Mouse (Mus musculus) CH12.LX (cell line): ENCODE measurements at regions not wholly inside any gene's neighbourhood (a gene's known extent, or its start where the extent isn't known, plus 50 kb on each side); places are given as distances from the start of the nearest gene placed in this dataset.

Experiments used
- DNase-seq: peaks from one replicate; pipeline ENCODE4 v3.0.0-alpha.2; 2013; ENCODE audit errors: extremely low read depth
- H3K27ac ChIP-seq: 2 replicates; pipeline ENCODE4 v1.5.1; 2012; ENCODE audit warnings: low read depth, mild to moderate bottlenecking, control low read depth, moderate library complexity; ENCODE audit not compliant: insufficient read depth
- H3K27me3 ChIP-seq: replicated peaks from 2 replicates; pipeline ENCODE3; 2012; ENCODE audit warnings: inconsistent platforms
- H3K36me3 ChIP-seq, 2 experiments: replicated peaks in 1 of 2; 2 replicates each; pipeline versions ENCODE3 to v1.6.1; 2012; ENCODE audit warnings: inconsistent platforms in 1 of 2, low read length in 1 of 2, mild to moderate bottlenecking in 1 of 2, mixed read lengths in 1 of 2, moderate library complexity in 1 of 2; ENCODE audit not compliant: control insufficient read depth in 1 of 2, insufficient read depth in 1 of 2
- H3K4me1 ChIP-seq, 2 experiments: 2 replicates each; pipeline ENCODE4 v1.6.1; 2012; ENCODE audit warnings: inconsistent platforms in 1 of 2, moderate library complexity in 1 of 2; ENCODE audit not compliant: insufficient read depth in 2 of 2, control insufficient read depth in 1 of 2
- H3K4me2 ChIP-seq: 2 replicates; pipeline ENCODE4 v1.6.1; 2012; ENCODE audit warnings: low read depth, mild to moderate bottlenecking, control low read depth; ENCODE audit not compliant: poor library complexity, insufficient read depth, severe bottlenecking
- H3K4me3 ChIP-seq, 3 experiments: fragments of 150-350 bp in 1 of 3; sonication (generic) in 1 of 3; replicated peaks in 1 of 3; 2 replicates each; pipeline versions ENCODE3 to v1.5.1; 2011 to 2012; ENCODE audit warnings: low read depth in 2 of 3, low read length in 2 of 3, mild to moderate bottlenecking in 2 of 3, moderate library complexity in 2 of 3, control low read depth in 1 of 3, improper control_type of control experiment in 1 of 3, inconsistent platforms in 1 of 3, mixed read lengths in 1 of 3; ENCODE audit not compliant: poor library complexity in 1 of 3
- H3K79me2 ChIP-seq: replicated peaks from 2 replicates; pipeline ENCODE4 v1.6.1; 2012; ENCODE audit warnings: mild to moderate bottlenecking, moderate library complexity; ENCODE audit not compliant: control insufficient read depth, poor library complexity, insufficient read depth, severe bottlenecking; ENCODE audit errors: extremely low read depth
- H3K9ac ChIP-seq: 2 replicates; pipeline ENCODE4 v1.6.1; 2012; ENCODE audit warnings: low read depth, mild to moderate bottlenecking, control low read depth, moderate library complexity; ENCODE audit not compliant: insufficient read depth
- H3K9me3 ChIP-seq: replicated peaks from 2 replicates; pipeline ENCODE3; 2012; ENCODE audit warnings: low read length, inconsistent platforms, mixed read lengths
- CHD1 ChIP-seq: IDR thresholded peaks from 2 replicates; pipeline ENCODE4 v1.6.1; 2012; ENCODE audit warnings: low read depth, low read length, improper control_type of control experiment, inconsistent platforms
- CHD2 ChIP-seq: IDR thresholded peaks from 2 replicates; pipeline ENCODE4 v1.6.1; 2011; ENCODE audit warnings: low read length, improper control_type of control experiment
- CTCF ChIP-seq, 2 experiments: IDR thresholded peaks in 1 of 2; conservative IDR thresholded peaks in 1 of 2; 2 replicates each; pipeline ENCODE4 v1.5.1; 2011 to 2012; ENCODE audit warnings: low read depth in 2 of 2, low read length in 2 of 2, improper control_type of control experiment in 1 of 2, inconsistent platforms in 1 of 2, mild to moderate bottlenecking in 1 of 2, moderate library complexity in 1 of 2
- ELF1 ChIP-seq: IDR thresholded peaks from 2 replicates; pipeline ENCODE4 v1.6.1; 2014; ENCODE audit warnings: low read depth, mild to moderate bottlenecking, inconsistent platforms, low read length, improper control_type of control experiment
- ETS1 ChIP-seq: conservative IDR thresholded peaks from 2 replicates; pipeline ENCODE4 v1.6.1; 2012; ENCODE audit warnings: low read depth, mild to moderate bottlenecking, inconsistent platforms, low read length, improper control_type of control experiment, moderate library complexity
- GABPA ChIP-seq: IDR thresholded peaks from 2 replicates; pipeline ENCODE4 v1.6.1; 2012; ENCODE audit warnings: low read depth, low read length, improper control_type of control experiment, inconsistent platforms; ENCODE audit not compliant: insufficient replicate concordance
- IRF4 ChIP-seq: IDR thresholded peaks from 2 replicates; pipeline ENCODE4 v1.6.1; 2014; ENCODE audit warnings: low read depth, mild to moderate bottlenecking, inconsistent platforms, low read length, improper control_type of control experiment
- JUN ChIP-seq: IDR thresholded peaks from 2 replicates; pipeline ENCODE4 v1.6.1; 2011; ENCODE audit warnings: low read depth, mild to moderate bottlenecking, low read length, improper control_type of control experiment, moderate library complexity; ENCODE audit not compliant: insufficient read depth
- JUND ChIP-seq: conservative IDR thresholded peaks from 2 replicates; pipeline ENCODE4 v1.6.1; 2011; ENCODE audit warnings: low read depth, low read length, improper control_type of control experiment
- MAFK ChIP-seq: IDR thresholded peaks from 2 replicates; pipeline ENCODE4 v1.6.1; 2011; ENCODE audit warnings: low read length, improper control_type of control experiment; ENCODE audit not compliant: insufficient replicate concordance
- MAZ ChIP-seq: IDR thresholded peaks from 2 replicates; pipeline ENCODE4 v1.6.1; 2012; ENCODE audit warnings: low read depth, mild to moderate bottlenecking, inconsistent platforms, low read length, improper control_type of control experiment, moderate library complexity
- MYC ChIP-seq: IDR thresholded peaks from 2 replicates; pipeline ENCODE4 v1.6.1; 2011; ENCODE audit warnings: low read depth, mild to moderate bottlenecking, improper control_type of control experiment, low read length
- NELFE ChIP-seq: IDR thresholded peaks from 2 replicates; pipeline ENCODE4 v1.6.1; 2011; ENCODE audit warnings: low read depth, low read length, improper control_type of control experiment
- PAX5 ChIP-seq: IDR thresholded peaks from 2 replicates; pipeline ENCODE4 v1.6.1; 2012; ENCODE audit warnings: low read length, inconsistent platforms, mixed read lengths
- POLR2AphosphoS2 ChIP-seq: IDR thresholded peaks from 2 replicates; pipeline ENCODE4 v1.6.1; 2011; ENCODE audit warnings: low read depth, low read length, improper control_type of control experiment
- RAD21 ChIP-seq: IDR thresholded peaks from 2 replicates; pipeline ENCODE4 v1.6.1; 2011; ENCODE audit warnings: low read depth, mild to moderate bottlenecking, low read length, improper control_type of control experiment, moderate library complexity
- RCOR1 ChIP-seq: conservative IDR thresholded peaks from 2 replicates; pipeline ENCODE4 v1.6.1; 2012; ENCODE audit warnings: low read depth, mild to moderate bottlenecking, inconsistent platforms, low read length, improper control_type of control experiment
- SIN3A ChIP-seq: IDR thresholded peaks from 2 replicates; pipeline ENCODE4 v1.6.1; 2012; ENCODE audit warnings: low read length, improper control_type of control experiment, inconsistent platforms
- SMC3 ChIP-seq: IDR thresholded peaks from 2 replicates; pipeline ENCODE4 v1.6.1; 2011; ENCODE audit warnings: low read depth, low read length, improper control_type of control experiment
- TBP ChIP-seq: conservative IDR thresholded peaks from 2 replicates; pipeline ENCODE4 v1.6.1; 2011; ENCODE audit warnings: low read depth, low read length, improper control_type of control experiment
- UBTF ChIP-seq: IDR thresholded peaks from 2 replicates; pipeline ENCODE4 v1.6.1; 2012; ENCODE audit warnings: low read depth, mild to moderate bottlenecking, inconsistent platforms, low read length, improper control_type of control experiment, moderate library complexity
- ZC3H11A ChIP-seq: IDR thresholded peaks from 2 replicates; pipeline ENCODE4 v1.6.1; 2012; ENCODE audit warnings: low read depth, mild to moderate bottlenecking, inconsistent platforms, low read length, improper control_type of control experiment
- ZMIZ1 ChIP-seq: IDR thresholded peaks from 2 replicates; pipeline ENCODE4 v1.6.1; 2012; ENCODE audit warnings: low read depth, mild to moderate bottlenecking, inconsistent platforms, low read length, improper control_type of control experiment
- dilution Hi-C: fragments of 300-500 bp; cut with MboI; formaldehyde crosslinking; loops from 2 replicates; pipeline ENCODE4 v1.14.3; 2020; ENCODE audit warnings: low sequenced_read_pairs; ENCODE audit not compliant: extremely low pct_unique_long_range_greater_than_20kb, extremely low pct_ligation_motif_present
- in situ Hi-C: fragments of 300-500 bp; cut with MboI; formaldehyde crosslinking; loops from 3 replicates; pipeline ENCODE4 v1.14.3; 2019; ENCODE audit warnings: low sequenced_read_pairs, low pct_ligation_motif_present, low pct_unique_long_range_greater_than_20kb, mixed read lengths

GRCm38 (mm10) chr14:102016572-102016971 lies 286.8 kb downstream of the Lmo7 start:
- H3K79me2 ChIP-seq = no peaks in the 10 kb centered on the region
- H3K4me1 ChIP-seq = no peaks in the 10 kb centered on the region
- no peaks in the 10 kb centered on the region for H3K9me3 ChIP-seq
- H3K9ac ChIP-seq = no peak overlapping the region
- DNase-seq = no peak
- no peaks in the 10 kb centered on the region for H3K36me3 ChIP-seq
- dilution Hi-C loops (no loop called here), in situ Hi-C loops (no loop called here)
- H3K4me2 ChIP-seq = no peak overlapping the region
- no peak overlapping the region for H3K27ac ChIP-seq
- H3K4me3 ChIP-seq = no peak overlapping the region
- H3K27me3 ChIP-seq = no peaks in the 10 kb centered on the region
- TF ChIP-seq PAX5 (no peak), ETS1 (no peak)

DNA sequence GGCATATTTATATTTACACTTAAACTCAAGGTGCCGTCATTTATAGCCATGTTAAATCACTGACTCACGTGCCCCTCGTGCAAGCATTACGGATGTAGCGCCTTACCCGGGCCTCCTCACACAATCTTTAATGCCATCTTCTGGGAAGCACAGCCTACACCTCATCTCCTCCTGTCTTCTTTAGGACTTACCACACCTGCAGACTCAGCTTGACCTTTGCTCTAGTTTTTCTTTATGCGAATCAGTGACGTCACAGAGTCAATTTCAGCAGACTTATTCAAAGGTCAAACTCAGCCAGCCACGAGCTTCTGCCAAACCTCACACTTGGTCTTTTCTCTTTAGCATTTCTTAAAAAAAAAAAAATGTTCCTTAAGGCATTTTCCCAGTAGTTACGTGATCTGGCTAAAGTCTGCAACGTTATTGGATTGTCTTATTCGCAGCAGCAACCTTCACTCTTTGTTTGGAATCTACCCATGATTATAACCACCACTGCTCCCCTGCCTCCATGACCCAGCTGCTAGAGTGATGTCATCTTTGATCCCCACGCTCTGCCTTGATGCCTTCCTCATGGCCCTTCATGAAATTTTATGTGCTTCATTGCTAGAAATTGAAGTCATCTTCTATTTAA lies 285.3 kb downstream of the Lmo7 start:
- no peaks in the 10 kb centered on the region for H3K4me1 ChIP-seq
- H3K9me3 ChIP-seq = no peaks in the 10 kb centered on the region
- H3K27me3 ChIP-seq = no peaks in the 10 kb centered on the region
- dilution Hi-C loops = no loop called here
- no peaks in the 10 kb centered on the region for H3K36me3 ChIP-seq
- no peak for TF ChIP-seq ZC3H11A
- no peak for TF ChIP-seq IRF4
- TF ChIP-seq RCOR1 = no peak
- no peak for TF ChIP-seq TBP
- TF ChIP-seq CTCF (conservative IDR thresholded peaks at IDR 0.05 in 1 of 2, IDR thresholded peaks at IDR 0.05 in 1 of 2; ENCODE audit: low read depth in 2 of 2, low read length in 2 of 2) = no peak
- TF ChIP-seq MAFK = no peak
- no peak for TF ChIP-seq GABPA
- TF ChIP-seq CHD1 = no peak
- no peak for TF ChIP-seq NELFE
- TF ChIP-seq, all 38 proteins: peak for 0
- in situ Hi-C loops = no loop called here
- no peak overlapping the region for H3K9ac ChIP-seq
- no peak overlapping the region for H3K4me2 ChIP-seq
- no peak for DNase-seq
- H3K79me2 ChIP-seq = no peaks in the 10 kb centered on the region
- H3K27ac ChIP-seq = no peak overlapping the region
- H3K4me3 ChIP-seq = no peak overlapping the region

DNA sequence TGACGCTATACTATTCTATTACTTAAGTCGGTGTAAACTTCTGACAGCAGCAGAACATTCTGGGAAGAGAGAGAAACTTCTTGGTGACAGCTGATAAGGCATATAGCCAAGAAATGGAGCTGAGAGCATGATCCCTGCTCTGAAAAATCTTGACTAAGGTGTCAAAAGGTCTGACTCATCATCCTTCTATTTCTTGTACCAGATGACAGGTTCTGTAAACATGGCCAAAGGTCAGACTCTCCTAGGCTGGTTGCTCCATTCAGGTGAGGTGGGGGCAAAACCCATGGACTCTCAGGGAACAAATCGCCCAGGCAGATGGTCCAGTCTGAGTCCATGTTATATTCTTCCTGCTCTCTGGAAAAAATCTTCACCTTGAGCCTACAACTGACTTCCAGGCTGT lies 283.5 kb downstream of the Lmo7 start:
- DNase-seq = no peak
- dilution Hi-C loops = no loop called here
- no peak overlapping the region for H3K4me2 ChIP-seq

More for the DNA sequence above, 283.5 kb downstream of the Lmo7 start:
- H3K27me3 ChIP-seq = no peaks in the 10 kb centered on the region
- H3K4me3 ChIP-seq = no peak overlapping the region
- no peak overlapping the region for H3K9ac ChIP-seq
- in situ Hi-C loops = no loop called here
- no peaks in the 10 kb centered on the region for H3K4me1 ChIP-seq
- no peaks in the 10 kb centered on the region for H3K36me3 ChIP-seq
- no peak overlapping the region for H3K27ac ChIP-seq
- no peaks in the 10 kb centered on the region for H3K79me2 ChIP-seq
- no peak for TF ChIP-seq IRF4
- TF ChIP-seq UBTF = no peak
- no peak for TF ChIP-seq CHD2
- no peak for TF ChIP-seq JUN
- TF ChIP-seq CHD1 = no peak
- TF ChIP-seq RCOR1 = no peak
- TF ChIP-seq ELF1 = no peak
- TF ChIP-seq SIN3A = no peak
- TF ChIP-seq ETS1 = no peak
- no peak for TF ChIP-seq JUND
- no peak for TF ChIP-seq RAD21
- no peak for TF ChIP-seq ZC3H11A
- TF ChIP-seq ZMIZ1 = no peak
- no peak for TF ChIP-seq MAFK
- TF ChIP-seq PAX5 = no peak
- no peak for TF ChIP-seq MYC
- no peak for TF ChIP-seq SMC3
- TF ChIP-seq POLR2AphosphoS2 = no peak
- TF ChIP-seq MAZ = no peak
- H3K9me3 ChIP-seq = no peaks in the 10 kb centered on the region
